Mouse (Mus musculus): ENCODE data around the gene Fndc11. TPM values are rescaled to one million over a fixed set of nuclear protein-coding genes. Genes with fewer than 3 reads are reported as not detected.

Gene Fndc11
- total RNA-seq (2023), result not detected

GRCm38 (mm10) chr2:181219538-181220216 lies at the start of gene Fndc11:
TSS of gene Fndc11 (plus strand) at chr2:181220013.

DNA sequence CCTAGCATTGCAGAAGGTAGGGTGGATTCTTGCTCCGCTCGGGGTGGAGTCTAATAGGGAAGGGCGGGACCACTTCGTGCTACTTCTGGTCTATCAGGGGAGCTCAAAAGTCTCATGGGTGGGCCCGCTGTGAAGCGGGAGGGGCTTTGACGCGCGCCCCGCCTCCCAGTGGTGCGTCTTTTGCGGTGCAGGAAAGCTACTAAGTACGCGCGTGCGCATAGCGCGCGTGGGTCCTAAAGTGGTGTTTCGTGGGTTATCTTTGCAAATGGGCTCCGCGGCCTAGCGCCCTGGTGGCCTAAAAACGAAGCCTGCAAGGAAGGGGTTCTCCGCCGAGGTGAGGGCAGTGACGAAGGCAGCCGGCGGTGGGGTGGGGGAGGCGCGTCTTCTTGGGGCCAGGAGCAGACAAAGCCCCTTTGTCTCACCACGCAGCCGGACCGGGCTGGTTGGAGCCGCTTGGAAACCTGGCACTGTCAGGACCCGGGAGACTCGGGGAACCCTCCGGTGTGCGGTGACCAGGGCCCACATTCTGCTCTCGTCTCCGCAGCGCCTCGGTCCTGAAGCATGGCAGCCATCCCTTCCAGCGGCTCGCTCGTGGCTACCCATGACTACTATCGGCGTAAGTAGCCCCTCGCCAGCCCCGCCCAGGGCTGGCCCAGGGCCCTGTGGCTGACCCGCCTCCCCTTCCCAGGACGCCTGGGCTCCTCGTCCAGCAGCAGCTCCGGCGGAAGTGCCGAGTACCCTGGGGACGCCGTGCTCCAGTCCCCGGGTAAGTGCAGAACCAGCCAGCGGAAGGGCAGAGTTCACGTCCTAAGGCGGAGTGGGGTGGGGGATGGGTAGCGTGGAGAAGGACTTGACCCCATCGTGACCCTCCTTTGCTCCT lies 32.5 kb upstream of the Fndc11 start, which contains the start of gene Ppdpf:
Ppdpf (plus strand) TSS at position 127 of the 880 bp plus-strand sequence.

GRCm38 (mm10) chr2:181202422-181202821 lies 17.4 kb upstream of the Fndc11 start, which contains the start of gene Ptk6:
TSS of gene Ptk6 (minus strand) at chr2:181202789.

GRCm38 (mm10) chr2:181213021-181213445 lies 6.8 kb upstream of the Fndc11 start, which contains the start of gene Srms:
TSS of gene Srms (minus strand) at chr2:181213185.

DNA sequence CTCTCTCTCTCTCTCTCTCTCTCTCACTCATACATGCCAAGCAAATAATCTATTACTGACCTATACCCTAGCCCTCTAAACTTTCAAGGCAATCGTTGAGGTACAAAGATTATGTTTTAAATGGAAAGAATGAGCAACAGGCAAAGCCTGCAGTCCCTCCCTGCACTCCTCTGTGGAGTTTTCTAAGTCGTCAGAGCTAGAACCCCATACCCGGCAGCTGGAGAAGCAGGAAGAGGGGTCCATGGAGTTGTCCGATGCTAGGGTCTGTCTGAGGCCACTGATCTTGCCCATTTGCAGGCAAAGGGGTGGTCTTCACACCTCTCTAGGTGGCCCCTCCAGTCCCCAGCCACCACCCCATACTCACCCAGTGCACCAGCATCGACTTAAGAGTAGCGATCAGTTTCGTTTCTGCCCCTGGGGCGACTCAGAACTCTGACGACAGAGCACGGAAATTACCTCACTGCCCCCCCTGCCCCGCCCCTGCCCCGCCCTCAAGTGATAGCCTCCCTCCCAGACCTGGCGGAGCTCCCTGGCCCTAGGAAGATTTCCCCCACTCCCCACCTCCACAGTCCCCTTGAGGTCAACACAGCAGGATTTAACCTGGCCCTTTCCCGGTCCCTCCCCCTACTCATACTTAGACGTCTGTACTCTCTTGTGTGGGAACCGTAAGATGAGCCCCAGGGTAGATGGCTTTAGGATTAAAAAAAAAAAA lies 21.9 kb downstream of the Fndc11 start, which contains the start of gene Helz2:
Helz2 (minus strand) TSS at position 426 of the 712 bp plus-strand sequence.

Other genes starting within 250 kb of the Fndc11 start
- gene Col20a1, start 233.5 kb upstream of the Fndc11 start, total RNA-seq (2023), result 2.4 TPM
- not detected for gene Chrna4, start 176.5 kb upstream of the Fndc11 start, total RNA-seq (2023)
- not detected for gene Kcnq2, start 84.7 kb upstream of the Fndc11 start, total RNA-seq (2023)
- gene Eef1a2, start 63.0 kb upstream of the Fndc11 start, total RNA-seq (2023), result not detected
- gene Ppdpf, start 32.8 kb upstream of the Fndc11 start, total RNA-seq (2023), result 74.4 TPM
- not detected for gene Ptk6, start 17.2 kb upstream of the Fndc11 start, total RNA-seq (2023)
- gene Srms, start 6.8 kb upstream of the Fndc11 start, total RNA-seq (2023), result 0.40 TPM
- 140 TPM for gene Helz2, start 22.0 kb downstream of the Fndc11 start, total RNA-seq (2023)
- gene Gmeb2, start 68.0 kb downstream of the Fndc11 start, total RNA-seq (2023), result 31.6 TPM
- gene Stmn3, start 94.5 kb downstream of the Fndc11 start, total RNA-seq (2023), result not detected
- 146 TPM for gene Rtel1, start 99.7 kb downstream of the Fndc11 start, total RNA-seq (2023)
- 110 TPM for gene Zgpat, start 144.9 kb downstream of the Fndc11 start, total RNA-seq (2023)
- 104 TPM for gene Arfrp1, start 145.4 kb downstream of the Fndc11 start, total RNA-seq (2023)
- gene Lime1, start 160.1 kb downstream of the Fndc11 start, total RNA-seq (2023), result 231 TPM
- gene Zbtb46, start 239.4 kb downstream of the Fndc11 start, total RNA-seq (2023), result 0.24 TPM